Mouse (Mus musculus) ES-E14 (cell line): Measurements from ENCODE around the gene Dlx3. TPM values are rescaled to one million over a fixed set of nuclear protein-coding genes. Genes with fewer than 3 reads are reported as not detected.

ENCODE experiments used
- DNase-seq: peaks from one replicate; pipeline ENCODE4 v3.0.0-alpha.2; 2013; ENCODE audit warnings: low read depth, low spot score
- H3K27ac ChIP-seq: 2 replicates; pipeline ENCODE4 v1.5.1; 2012; ENCODE audit warnings: low read depth, mild to moderate bottlenecking, low read length, moderate library complexity, mixed read lengths; ENCODE audit not compliant: poor library complexity, insufficient read depth, severe bottlenecking
- H3K36me3 ChIP-seq: 2 replicates; pipeline ENCODE4 v1.6.1; 2012; ENCODE audit warnings: mild to moderate bottlenecking, low read length, moderate library complexity, mixed read lengths; ENCODE audit not compliant: control insufficient read depth, poor library complexity, insufficient read depth, severe bottlenecking
- H3K4me1 ChIP-seq, 2 experiments: fragments of 150-350 bp in 1 of 2; sonication (generic) in 1 of 2; 2 replicates each; pipeline ENCODE4 v1.6.1; 2012; ENCODE audit warnings: low read length in 2 of 2, mild to moderate bottlenecking in 1 of 2, mixed read lengths in 1 of 2; ENCODE audit not compliant: control insufficient read depth in 2 of 2, insufficient read depth in 2 of 2, poor library complexity in 1 of 2
- H3K4me3 ChIP-seq, 2 experiments: fragments of 150-350 bp in 1 of 2; sonication (generic) in 1 of 2; 2 replicates each; pipeline ENCODE4 v1.5.1; 2012; ENCODE audit warnings: low read length in 2 of 2, low read depth in 1 of 2, mild to moderate bottlenecking in 1 of 2, mixed read lengths in 1 of 2; ENCODE audit not compliant: insufficient read depth in 1 of 2, poor library complexity in 1 of 2, severe bottlenecking in 1 of 2
- H3K9ac ChIP-seq: 2 replicates; pipeline ENCODE4 v1.6.1; 2012; ENCODE audit warnings: low read depth, mild to moderate bottlenecking, low read length, mixed read lengths; ENCODE audit not compliant: poor library complexity, insufficient read depth, severe bottlenecking
- H3K9me3 ChIP-seq: fragments of 150-350 bp; sonication (generic); 2 replicates; pipeline ENCODE4 v1.6.1; 2012; ENCODE audit warnings: low read depth, mild to moderate bottlenecking, low read length; ENCODE audit not compliant: control insufficient read depth, insufficient read depth
- CHD2 ChIP-seq: IDR thresholded peaks from 2 replicates; pipeline ENCODE4 v1.6.1; 2014; ENCODE audit warnings: mild to moderate bottlenecking, low read depth, low read length, inconsistent platforms
- HCFC1 ChIP-seq: IDR thresholded peaks from 2 replicates; pipeline ENCODE4 v1.6.1; 2012; ENCODE audit warnings: low read length, inconsistent platforms, borderline replicate concordance; ENCODE audit not compliant: insufficient read depth
- MAFK ChIP-seq: IDR thresholded peaks from 2 replicates; pipeline ENCODE4 v1.6.1; 2014; ENCODE audit warnings: mild to moderate bottlenecking, low read depth, low read length, inconsistent platforms; ENCODE audit not compliant: insufficient read depth
- ZC3H11A ChIP-seq: IDR thresholded peaks from 2 replicates; pipeline ENCODE4 v1.6.1; 2012; ENCODE audit warnings: low read depth, mild to moderate bottlenecking, inconsistent platforms, low read length, borderline replicate concordance
- ZNF384 ChIP-seq: IDR thresholded peaks from 2 replicates; pipeline ENCODE4 v1.6.1; 2012; ENCODE audit warnings: low read depth, low read length, inconsistent platforms
- in situ Hi-C, 2 experiments: fragments of 600-800 bp; cut with MboI; formaldehyde crosslinking; loops; one replicate each; pipeline ENCODE4 v1.15.1; 2025; ENCODE audit warnings: low sequenced_read_pairs in 2 of 2, inconsistent platforms in 1 of 2; ENCODE audit not compliant: unreplicated experiment in 2 of 2
- total RNA-seq: library from RNA; depleted of rRNA; stranded (reverse); fragments of 300-350 nt; gene quantifications from 2 replicates; pipeline ENCODE4 v1.2.3, GENCODE M21; 2012; rRNA removed

Gene Dlx3
- total RNA-seq, 1 experiment = 0.54 TPM

- H3K9ac ChIP-seq = no peak overlapping the region
- H3K27ac ChIP-seq = no peak overlapping the region
- H3K4me3 ChIP-seq = no peak overlapping the region
- DNase-seq = no peak
- in situ Hi-C loops = no loop called here
- H3K9me3 ChIP-seq = no peaks in the 10 kb centered on the region
- TF ChIP-seq ZNF384 (no peak), CHD2 (no peak), MAFK (no peak), HCFC1 (no peak), ZC3H11A (no peak)
- no peaks in the 10 kb centered on the region for H3K36me3 ChIP-seq
- H3K4me1 ChIP-seq = no peaks in the 10 kb centered on the region
Measured at GRCm38 (mm10) chr11:95159763-95160371, 39.9 kb downstream of the Dlx3 start.

- in situ Hi-C loops = no loop called here
- DNase-seq = no peak
- H3K9ac ChIP-seq = no peak overlapping the region
- no peak overlapping the region for H3K4me3 ChIP-seq
- no peaks in the 10 kb centered on the region for H3K36me3 ChIP-seq
- H3K27ac ChIP-seq = no peak overlapping the region
- TF ChIP-seq ZC3H11A (no peak), MAFK (no peak), HCFC1 (no peak)
- no peaks in the 10 kb centered on the region for H3K9me3 ChIP-seq
- H3K4me1 ChIP-seq = no peaks in the 10 kb centered on the region
Measured at GRCm38 (mm10) chr11:95160693-95161092, 40.8 kb downstream of the Dlx3 start.

GRCm38 (mm10) chr11:95161708-95162107, 41.8 kb downstream of the Dlx3 start:
- no peaks in the 10 kb centered on the region for H3K36me3 ChIP-seq
- no peak for DNase-seq
- no peak overlapping the region for H3K27ac ChIP-seq
- no peak for TF ChIP-seq ZC3H11A
- no peak for TF ChIP-seq MAFK
- no peak for TF ChIP-seq HCFC1
- no peak for TF ChIP-seq CHD2
- TF ChIP-seq ZNF384 = no peak
- H3K4me3 ChIP-seq = no peak overlapping the region
- in situ Hi-C loops = no loop called here
- H3K9ac ChIP-seq = no peak overlapping the region
- H3K9me3 ChIP-seq = no peaks in the 10 kb centered on the region
- H3K4me1 ChIP-seq = no peaks in the 10 kb centered on the region

GRCm38 (mm10) chr11:95165857-95166256, 45.9 kb downstream of the Dlx3 start:
- no peak overlapping the region for H3K4me3 ChIP-seq
- TF ChIP-seq MAFK = no peak
- no peak for TF ChIP-seq ZC3H11A
- no peak for TF ChIP-seq CHD2
- no peaks in the 10 kb centered on the region for H3K36me3 ChIP-seq
- DNase-seq = no peak
- H3K27ac ChIP-seq = no peak overlapping the region
- in situ Hi-C loops = no loop called here
- H3K9me3 ChIP-seq = no peaks in the 10 kb centered on the region
- H3K4me1 ChIP-seq = no peaks in the 10 kb centered on the region
- no peak overlapping the region for H3K9ac ChIP-seq

Other genes with a start within 250 kb of the Dlx3 start
- gene Col1a1, start 183.9 kb upstream of the Dlx3 start, total RNA-seq = 37.5 and 125 TPM in 2 replicates
- not detected in 2 replicates for gene Hils1, start 152.5 kb upstream of the Dlx3 start, total RNA-seq
- gene Sgca, start 143.8 kb upstream of the Dlx3 start, total RNA-seq = 0.74 TPM in 1 of 2 replicates, not detected in the other
- gene Ppp1r9b, start 129.1 kb upstream of the Dlx3 start, total RNA-seq = 29.5 and 32.6 TPM in 2 replicates
- gene Samd14, start 110.2 kb upstream of the Dlx3 start, total RNA-seq = 0.53 and 0.89 TPM in 2 replicates
- 1.3 and 1.7 TPM in 2 replicates for gene Pdk2, start 78.8 kb upstream of the Dlx3 start, total RNA-seq
- 189 and 246 TPM in 2 replicates for gene Itga3, start 43.3 kb upstream of the Dlx3 start, total RNA-seq
- 0.16 and 0.18 TPM in 2 replicates for gene Dlx4, start 26.1 kb downstream of the Dlx3 start, total RNA-seq
- 0.18 and 0.53 TPM in 2 replicates for gene Tac4, start 141.4 kb downstream of the Dlx3 start, total RNA-seq
- gene Kat7, start 190.1 kb downstream of the Dlx3 start, total RNA-seq = 108 and 118 TPM in 2 replicates
- 19.6 and 26.2 TPM in 2 replicates for gene Fam117a, start 216.9 kb downstream of the Dlx3 start, total RNA-seq